Mouse (Mus musculus) common myeloid progenitor, adult 5-6 weeks (primary cell): Measurements from ENCODE around the gene Exoc6b. TPM values are rescaled to one million over a fixed set of nuclear protein-coding genes. Genes with fewer than 3 reads are reported as not detected.
A peak's percentile ranks its signal among the peaks of the same experiment; 100 is the strongest.

ENCODE experiments used
- ATAC-seq: replicated peaks from 2 replicates; pipeline ENCODE4 v1.8.0; 2016; ENCODE audit warnings: low read depth, mild to moderate bottlenecking, moderate TSS enrichment, inconsistent platforms; ENCODE audit not compliant: poor library complexity, severe bottlenecking
- total RNA-seq: library from RNA; stranded (forward); fragments of 200-1000, 187-1606 nt; gene quantifications from 2 replicates; pipeline ENCODE4 v1.2.3, GENCODE M21; 2017

Gene Exoc6b
- total RNA-seq, 1 experiment from 2014 or later: 10.7 TPM

GRCm38 (mm10) chr6:85010397-85010796, 58.9 kb downstream of the Exoc6b start:
- no peak for ATAC-seq

DNA sequence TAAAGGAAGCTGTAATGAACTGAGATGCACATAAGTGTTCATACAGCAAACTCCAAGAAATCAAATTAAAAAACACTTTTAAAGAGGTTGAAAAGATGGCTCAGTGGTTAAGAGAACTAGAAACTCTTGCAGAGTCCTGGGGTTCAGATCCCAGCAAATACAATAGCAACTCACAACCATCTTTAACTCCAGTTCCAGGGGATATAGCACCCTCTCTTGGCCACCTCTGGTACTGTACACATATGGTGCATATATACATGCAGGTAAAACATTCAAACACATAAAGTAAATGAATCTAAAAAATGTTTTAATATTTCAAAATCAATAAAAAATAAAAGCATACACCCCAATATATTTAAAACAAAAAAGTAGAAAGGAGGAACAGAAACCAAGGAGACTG, 73.9 kb downstream of the Exoc6b start:
- no peak for ATAC-seq

DNA sequence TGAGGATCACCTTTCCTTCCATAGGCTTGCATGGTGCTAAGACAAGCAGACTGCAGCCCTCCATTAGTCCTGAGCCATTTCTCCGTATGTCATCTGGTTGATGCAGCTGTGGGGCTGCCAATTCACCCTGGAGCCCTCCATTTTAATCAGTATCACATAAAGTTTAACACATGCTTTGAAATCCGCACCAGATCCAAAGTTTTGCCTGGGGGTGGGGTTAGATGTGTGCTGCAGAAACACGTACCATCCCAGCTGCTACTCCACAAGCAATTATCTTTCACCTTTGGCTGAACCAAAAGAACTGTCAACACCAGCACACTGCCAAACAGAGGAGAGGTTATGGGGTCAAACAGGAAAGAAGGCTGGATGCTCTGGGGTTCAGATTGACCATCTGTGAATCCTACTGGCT, 92.7 kb downstream of the Exoc6b start:
- ATAC-seq: no peak

- no peak for ATAC-seq
Measured at GRCm38 (mm10) chr6:84968531-84968930, 100.8 kb downstream of the Exoc6b start.

DNA sequence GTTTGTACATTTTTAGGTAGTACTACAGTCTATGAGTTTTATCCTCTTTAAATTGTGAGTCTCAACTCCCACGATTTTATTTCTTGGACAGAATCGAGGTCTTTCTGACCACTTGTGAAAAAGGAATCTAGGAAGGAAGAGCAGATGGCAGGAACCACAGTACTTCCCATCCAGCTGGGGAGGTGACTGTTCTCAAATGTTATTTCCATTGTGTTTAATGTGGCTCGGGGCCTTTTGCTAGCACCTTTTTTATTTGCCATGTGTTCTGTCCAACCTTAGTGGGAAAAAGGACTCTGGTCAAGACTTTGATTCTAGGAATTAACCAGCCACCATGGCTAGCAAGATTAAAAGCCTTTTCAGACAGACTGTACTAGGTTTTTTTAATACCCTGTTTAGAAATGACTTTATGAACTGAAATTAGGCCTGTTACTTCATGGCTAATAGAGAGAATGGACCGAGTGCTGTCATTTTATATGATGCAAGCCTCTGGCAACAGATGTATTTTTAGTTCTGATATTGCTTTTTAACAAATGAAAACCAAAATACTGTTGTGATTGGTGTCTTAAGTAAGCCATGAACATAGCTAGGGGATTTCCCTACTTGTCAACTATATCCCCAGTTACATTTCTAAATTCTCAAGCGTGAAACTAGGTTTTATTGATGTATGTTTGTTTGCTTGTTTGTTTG, 104.4 kb downstream of the Exoc6b start:
- ATAC-seq: no peak

DNA sequence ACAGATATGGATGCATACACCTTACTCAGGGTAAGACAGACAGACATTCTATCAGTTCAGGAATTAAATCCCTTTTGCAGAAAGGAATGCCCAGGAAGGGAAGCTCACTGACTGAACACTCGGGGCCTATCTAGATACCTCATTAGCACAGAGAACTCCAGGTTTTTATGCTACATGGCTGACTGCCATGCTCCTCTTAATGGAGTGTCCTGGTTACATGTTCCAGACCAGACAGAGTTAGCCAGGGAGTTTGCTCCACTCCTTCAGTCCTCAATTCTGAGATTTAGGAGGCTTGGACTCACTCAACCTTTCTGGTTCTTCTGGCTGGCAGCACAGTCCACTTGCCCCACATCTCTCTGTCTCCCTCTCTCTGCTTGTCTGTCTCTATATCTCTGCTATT, 106.3 kb downstream of the Exoc6b start:
- no peak for ATAC-seq

GRCm38 (mm10) chr6:84961763-84962162, 107.5 kb downstream of the Exoc6b start:
- ATAC-seq: no peak

DNA sequence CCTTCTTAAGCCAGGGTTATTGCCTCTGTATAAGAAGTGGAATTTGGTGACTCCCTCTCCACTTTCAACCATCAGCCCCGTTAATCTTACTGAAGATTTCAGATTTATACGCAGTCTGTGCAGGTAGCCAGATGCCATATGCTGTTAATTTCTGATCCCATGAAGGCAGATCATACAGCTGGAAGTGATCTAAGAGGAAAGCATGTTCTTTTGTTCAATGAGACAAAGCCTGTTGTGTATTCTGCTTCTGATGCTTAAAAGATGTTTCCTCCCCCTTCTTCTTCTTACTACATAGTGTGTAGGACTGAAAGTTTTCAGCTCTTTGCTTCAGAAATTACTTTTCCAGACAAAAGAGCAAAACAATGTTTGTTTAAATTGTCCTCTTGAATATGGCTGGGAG, 109.8 kb downstream of the Exoc6b start:
- ATAC-seq: no peak

- ATAC-seq: no peak
Measured at GRCm38 (mm10) chr6:84951621-84952020, 117.7 kb downstream of the Exoc6b start.

DNA sequence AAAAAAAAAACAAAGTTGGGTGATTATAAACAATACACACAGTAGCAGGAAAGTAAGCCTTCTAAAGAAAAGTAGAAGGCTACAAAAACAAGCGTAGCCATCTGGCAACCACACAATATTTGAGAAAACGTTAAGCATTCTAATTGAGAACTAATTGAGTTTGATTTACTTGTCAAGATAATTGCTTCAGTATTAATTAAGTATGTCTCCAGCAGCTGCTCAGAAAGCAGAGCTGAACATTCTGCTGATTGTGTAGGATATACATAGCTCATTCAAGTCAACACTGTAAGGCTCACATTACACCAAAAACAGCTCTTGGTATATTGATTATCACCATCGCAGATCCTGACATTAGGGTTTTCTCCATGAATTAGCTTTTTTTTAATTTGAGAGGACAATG, 122.7 kb downstream of the Exoc6b start:
- no peak for ATAC-seq

- ATAC-seq: no peak
Measured at GRCm38 (mm10) chr6:84946106-84946505, 123.2 kb downstream of the Exoc6b start.

- no peak for ATAC-seq
Measured at GRCm38 (mm10) chr6:84932953-84933921, 136.1 kb downstream of the Exoc6b start.

DNA sequence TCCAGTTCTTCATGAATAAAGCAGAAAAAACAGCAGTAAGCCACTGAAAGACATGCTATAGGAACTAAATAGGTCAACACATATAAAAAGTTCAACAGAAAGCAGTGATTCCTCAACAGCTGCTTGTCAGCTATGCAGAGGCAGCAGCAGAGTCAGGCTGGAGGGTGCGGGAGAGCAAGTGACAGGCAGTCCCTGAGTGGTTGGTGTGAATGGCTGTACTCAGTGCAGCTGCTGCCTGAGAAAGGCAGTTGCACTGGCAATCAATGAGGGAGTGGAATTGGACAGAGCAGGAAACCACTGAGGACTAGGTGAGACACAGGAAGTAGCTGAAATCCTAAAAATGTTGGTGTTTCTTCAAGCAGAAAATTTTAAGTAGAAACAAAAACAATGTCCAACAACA, 138.3 kb downstream of the Exoc6b start:
- ATAC-seq: no peak

DNA sequence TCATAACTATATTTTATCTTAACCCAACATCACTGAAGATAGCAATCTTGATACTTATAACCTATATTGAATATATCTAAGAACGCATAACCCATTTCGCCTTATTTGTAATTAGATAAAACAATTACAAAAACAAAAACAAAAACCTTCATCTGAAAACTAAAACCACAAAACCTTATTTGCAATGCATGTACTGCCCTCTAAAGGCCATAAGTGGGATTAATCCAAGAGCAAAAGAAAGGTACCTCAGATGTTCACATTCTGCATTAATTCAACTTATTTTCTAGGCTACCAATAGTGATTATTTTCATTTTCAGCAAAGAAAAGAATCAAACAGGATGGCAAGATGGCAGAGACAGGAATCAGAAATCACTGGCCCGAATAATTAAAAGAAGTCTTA, 143.2 kb downstream of the Exoc6b start:
- ATAC-seq: 0 out of 2 replicates have a peak, but pooled peaks have one; percentile 37

DNA sequence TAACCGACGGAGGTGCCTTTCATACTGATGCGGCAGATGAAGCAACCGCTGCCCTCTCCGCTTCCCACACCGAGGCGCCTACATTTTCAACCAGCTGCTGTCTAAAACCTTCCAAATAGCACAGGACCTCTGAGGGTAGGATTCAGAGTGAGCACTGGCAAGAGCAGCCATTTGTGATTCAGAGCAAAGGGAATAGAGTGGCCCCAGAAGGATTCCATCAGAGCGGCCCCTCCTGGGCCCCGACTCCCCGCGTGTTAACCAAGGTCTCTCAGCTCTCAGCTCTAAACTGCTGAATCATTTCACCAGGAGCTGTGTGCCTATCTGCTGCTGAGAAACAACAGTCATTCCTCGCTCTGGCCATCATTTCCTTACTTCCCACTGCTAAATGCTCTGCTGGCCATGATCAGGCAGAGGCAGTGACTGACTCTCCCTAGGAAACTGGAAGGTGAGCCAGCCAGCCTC, 145.5 kb downstream of the Exoc6b start:
- ATAC-seq: peak; percentile 83

DNA sequence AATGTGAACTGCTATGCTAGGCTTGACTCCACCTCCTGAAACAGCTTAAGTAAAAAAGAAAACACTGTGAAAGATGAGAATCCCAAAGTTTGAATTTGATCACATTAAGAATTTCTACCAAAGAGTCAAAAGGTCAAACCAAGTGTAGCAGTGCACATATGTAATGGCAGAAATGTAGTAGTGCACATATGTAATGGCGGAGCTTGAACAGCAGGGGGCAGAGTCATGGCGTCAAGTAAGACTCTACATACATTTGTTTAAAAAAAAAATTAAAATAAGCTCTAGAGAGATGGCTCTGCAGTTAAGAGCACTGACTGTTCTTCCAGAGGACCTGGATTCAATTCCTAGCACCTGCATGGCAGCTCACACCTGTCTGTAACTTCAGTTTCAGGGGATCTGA, 153.0 kb downstream of the Exoc6b start:
- ATAC-seq: peak; percentile 73; the same call in 1 of the 2 replicates

DNA sequence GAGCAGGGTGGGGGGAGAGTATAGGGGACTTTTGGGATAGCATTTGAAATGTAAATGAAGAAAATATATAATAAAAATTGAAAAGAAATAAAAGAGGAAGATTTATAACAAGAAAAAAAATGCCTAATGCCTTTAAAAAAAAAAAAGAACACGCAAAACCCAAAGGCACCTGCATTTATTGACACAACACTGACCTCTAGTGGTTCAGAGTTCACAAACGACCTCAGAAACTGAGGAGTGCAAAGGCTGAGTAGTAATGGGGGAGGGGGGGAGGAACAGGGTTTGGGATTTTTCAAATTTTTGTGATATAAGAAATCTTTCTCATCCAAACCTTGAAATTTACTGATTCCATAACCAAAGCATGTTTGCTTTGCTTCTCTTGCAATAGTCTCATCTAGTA, 156.9 kb downstream of the Exoc6b start:
- peak; percentile 72; the same call in 1 of the 2 replicates for ATAC-seq

- ATAC-seq: no peak
Measured at GRCm38 (mm10) chr6:84899002-84899774, 170.1 kb downstream of the Exoc6b start.

- peak; percentile 50; the same call in 1 of the 2 replicates for ATAC-seq
Measured at GRCm38 (mm10) chr6:84893773-84894095, 175.6 kb downstream of the Exoc6b start.
